Mouse (Mus musculus): ENCODE results near the gene Mpp3. TPM values are rescaled to one million over a fixed set of nuclear protein-coding genes. Genes with fewer than 3 reads are reported as not detected.

Mpp3 gene
- polyA plus RNA-seq, 1 experiment, result 2.4 TPM

DNA sequence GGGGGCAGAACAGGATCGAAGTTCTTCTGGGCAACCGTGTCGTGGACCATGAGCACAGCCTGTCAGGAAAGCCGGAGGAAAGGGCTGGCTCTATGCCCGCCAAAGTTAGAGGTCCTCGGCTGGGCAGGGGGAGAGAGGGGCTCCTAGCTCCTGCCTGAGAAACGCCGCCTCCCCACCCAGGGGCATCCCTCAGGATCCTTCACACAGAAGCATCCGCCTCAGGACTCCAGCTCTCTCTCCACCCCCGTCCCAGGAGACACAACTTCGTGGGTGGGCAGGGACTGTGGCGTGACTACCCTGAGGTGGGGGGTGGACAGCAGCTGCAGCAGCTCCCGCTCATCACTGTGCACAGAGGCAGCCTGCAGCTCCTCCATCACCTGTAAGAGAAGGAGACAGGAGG lies 4.9 kb downstream of the Mpp3 start:
- 80% methylated on average over 13 of the region's 13 CpGs for WGBS
- TF ChIP-seq CTCF (IDR thresholded peaks at IDR 0.05; ENCODE audit: insufficient read depth, low read length), result no peak
- TF ChIP-seq POLR2A (IDR thresholded peaks at IDR 0.05; ENCODE audit: borderline replicate concordance, extremely low read depth, low read depth, low read length), result no peak
- no peaks in the 10 kb centered on the region for H3K4me1 ChIP-seq (ENCODE audit: control insufficient read depth, insufficient read depth, low read length)
- no peak for DNase-seq
- H3K4me3 ChIP-seq (replicated peaks; ENCODE audit: extremely low read depth, low read depth, low read length), result no peak overlapping the region

DNA sequence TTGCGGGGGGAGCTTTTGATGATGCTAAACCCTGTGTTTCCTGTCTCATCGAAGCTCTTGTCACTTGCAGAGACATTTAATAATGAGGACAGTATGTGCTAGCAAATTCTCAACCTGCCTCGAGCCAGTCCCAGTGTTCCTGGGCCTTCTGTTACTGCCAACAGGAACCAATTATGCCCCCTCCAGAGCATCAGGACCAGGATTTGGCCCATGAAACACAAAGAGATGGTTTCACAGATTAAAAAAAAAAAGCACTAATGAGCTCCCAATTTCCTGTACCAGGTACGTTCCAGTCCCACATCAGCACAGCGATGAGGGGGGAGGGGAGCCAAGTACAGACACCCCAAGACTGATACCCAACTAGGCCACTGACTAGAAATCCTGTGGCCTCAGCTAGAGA lies 7.1 kb downstream of the Mpp3 start:
- DNase-seq, result no peak
- Histone ChIP-seq H3K4me3 (replicated peaks; ENCODE audit: extremely low read depth, low read depth, low read length) (no peak overlapping the region), H3K4me1 (ENCODE audit: control insufficient read depth, insufficient read depth, low read length) (no peaks in the 10 kb centered on the region)
- TF ChIP-seq CTCF (IDR thresholded peaks at IDR 0.05; ENCODE audit: insufficient read depth, low read length) (no peak), POLR2A (IDR thresholded peaks at IDR 0.05; ENCODE audit: borderline replicate concordance, extremely low read depth, low read depth, low read length) (no peak)
- 85% methylated on average over 5 of the region's 5 CpGs for WGBS

DNA sequence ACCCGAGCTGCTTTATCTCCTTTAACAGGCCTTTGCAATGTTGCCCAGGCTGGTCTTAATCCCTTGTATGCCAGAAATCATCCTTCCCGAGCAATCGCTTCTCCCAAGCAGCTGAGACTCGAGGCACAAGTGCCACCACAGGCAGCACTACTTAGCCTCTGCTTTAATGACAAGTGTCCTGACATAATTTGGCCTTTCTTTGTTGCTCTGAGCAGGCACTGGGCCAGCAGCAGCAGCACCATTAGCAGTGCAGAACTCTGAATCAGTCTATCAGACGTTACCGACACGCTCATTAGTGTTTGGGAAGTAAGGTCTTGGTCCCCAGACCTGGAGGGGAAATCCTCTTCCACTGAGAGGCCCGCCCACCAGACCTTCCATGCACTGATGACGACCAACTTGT lies 8.5 kb downstream of the Mpp3 start:
- no peak for TF ChIP-seq POLR2A (IDR thresholded peaks at IDR 0.05; ENCODE audit: borderline replicate concordance, extremely low read depth, low read depth, low read length)
- no peak for TF ChIP-seq CTCF (IDR thresholded peaks at IDR 0.05; ENCODE audit: insufficient read depth, low read length)
- no peak for DNase-seq
- Histone ChIP-seq H3K4me1 (ENCODE audit: control insufficient read depth, insufficient read depth, low read length) (no peaks in the 10 kb centered on the region), H3K4me3 (replicated peaks; ENCODE audit: extremely low read depth, low read depth, low read length) (no peak overlapping the region)
- 73% methylated on average over 9 of the region's 9 CpGs for WGBS

DNA sequence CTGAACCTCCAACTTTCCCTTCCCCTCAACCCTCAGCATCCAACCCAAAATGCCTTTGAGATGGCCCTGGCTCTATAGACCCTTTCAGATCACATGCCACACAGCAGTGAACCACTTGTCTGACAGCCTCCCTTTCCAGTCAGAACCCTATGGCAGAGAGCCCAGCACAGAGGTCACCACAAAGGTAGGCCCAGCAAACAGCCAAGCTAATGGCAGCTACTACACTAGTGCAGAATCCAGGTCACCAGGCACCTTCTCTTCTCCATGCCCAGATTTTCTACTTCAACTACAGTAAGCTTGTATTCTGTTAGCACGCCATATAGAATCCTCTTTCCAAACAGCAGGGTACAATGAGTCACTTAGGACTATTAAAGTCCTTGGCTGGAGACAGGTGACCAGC lies 12.1 kb downstream of the Mpp3 start:
- 92% methylated on average over 1 of the region's 1 CpGs for WGBS
- DNase-seq, result no peak
- H3K4me3 ChIP-seq (replicated peaks; ENCODE audit: extremely low read depth, low read depth, low read length), result no peak overlapping the region
- no peak for TF ChIP-seq POLR2A (IDR thresholded peaks at IDR 0.05; ENCODE audit: borderline replicate concordance, extremely low read depth, low read depth, low read length)
- TF ChIP-seq CTCF (IDR thresholded peaks at IDR 0.05; ENCODE audit: insufficient read depth, low read length), result no peak
- no peaks in the 10 kb centered on the region for H3K4me1 ChIP-seq (ENCODE audit: control insufficient read depth, insufficient read depth, low read length)

DNA sequence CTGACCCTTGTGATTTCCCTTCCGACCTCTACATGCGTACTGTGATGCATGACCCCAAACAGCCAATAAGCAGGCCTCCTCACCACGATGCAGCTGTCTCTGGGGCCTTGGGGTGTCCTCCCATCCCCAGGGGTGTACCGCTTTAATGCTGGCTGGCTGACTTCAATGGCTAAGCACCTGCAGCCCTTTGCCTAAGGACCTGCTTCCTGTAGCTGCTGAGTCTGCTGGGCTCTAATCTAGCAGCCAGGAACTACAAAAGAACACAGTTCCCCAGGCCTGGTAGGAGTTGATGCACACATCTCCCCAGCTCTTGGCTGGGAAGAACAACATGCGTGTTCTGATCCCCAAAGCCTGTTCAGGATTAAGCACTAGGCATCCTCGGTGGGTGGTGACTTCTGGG lies 12.8 kb downstream of the Mpp3 start:
- Histone ChIP-seq H3K4me3 (replicated peaks; ENCODE audit: extremely low read depth, low read depth, low read length) (no peak overlapping the region), H3K4me1 (ENCODE audit: control insufficient read depth, insufficient read depth, low read length) (no peaks in the 10 kb centered on the region)
- no peak for DNase-seq
- 76% methylated on average over 6 of the region's 6 CpGs for WGBS
- TF ChIP-seq CTCF (IDR thresholded peaks at IDR 0.05; ENCODE audit: insufficient read depth, low read length), result no peak
- TF ChIP-seq POLR2A (IDR thresholded peaks at IDR 0.05; ENCODE audit: borderline replicate concordance, extremely low read depth, low read depth, low read length), result no peak

DNA sequence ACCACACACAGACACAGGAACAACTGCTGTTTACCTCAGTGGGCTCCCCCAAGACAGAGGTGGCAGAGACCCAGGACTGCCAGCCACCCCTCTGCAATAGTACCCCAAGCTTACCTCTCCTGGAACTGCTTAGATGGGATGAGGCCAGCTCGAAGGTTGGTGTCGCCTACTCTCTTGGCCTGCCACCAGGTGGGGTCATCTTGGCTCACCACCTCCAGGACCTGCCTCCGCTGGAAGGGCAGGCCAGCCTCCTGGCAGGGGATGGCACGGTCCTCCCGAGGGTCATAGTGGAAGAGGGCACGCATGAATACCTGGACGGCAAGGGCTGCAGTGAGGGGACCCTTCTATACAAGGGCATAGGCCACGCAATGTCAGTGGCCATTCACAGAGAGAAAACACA lies 15.1 kb downstream of the Mpp3 start:
- 79% methylated on average over 8 of the region's 8 CpGs for WGBS
- Histone ChIP-seq H3K4me3 (replicated peaks; ENCODE audit: extremely low read depth, low read depth, low read length) (no peak overlapping the region), H3K4me1 (ENCODE audit: control insufficient read depth, insufficient read depth, low read length) (peaks cover 3% of the 10 kb centered on the region; the same call in 1 of the 2 replicates)
- TF ChIP-seq CTCF (IDR thresholded peaks at IDR 0.05; ENCODE audit: insufficient read depth, low read length) (no peak), POLR2A (IDR thresholded peaks at IDR 0.05; ENCODE audit: borderline replicate concordance, extremely low read depth, low read depth, low read length) (no peak)
- DNase-seq, result no peak

DNA sequence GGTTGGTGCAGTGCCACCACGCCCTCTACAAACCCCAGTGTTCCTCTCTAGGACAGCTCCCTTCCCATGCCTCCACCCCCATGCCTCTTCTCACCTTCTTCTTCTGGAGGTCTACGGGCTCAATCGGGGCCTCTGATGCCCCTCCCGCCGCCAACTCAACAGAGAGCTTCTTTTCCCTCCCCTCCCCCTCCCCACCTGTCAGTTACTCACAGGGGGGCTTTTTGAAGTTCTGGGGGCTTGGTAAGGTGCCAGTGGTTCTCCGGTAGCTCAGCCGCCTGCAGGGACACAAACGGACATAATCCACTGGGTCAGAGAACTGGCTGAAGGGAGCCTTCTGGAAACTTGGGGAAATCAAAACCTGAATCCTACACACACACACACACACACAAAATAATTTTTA lies 16.8 kb downstream of the Mpp3 start:
- no peak for DNase-seq
- no peak for TF ChIP-seq POLR2A (IDR thresholded peaks at IDR 0.05; ENCODE audit: borderline replicate concordance, extremely low read depth, low read depth, low read length)
- no peak for TF ChIP-seq CTCF (IDR thresholded peaks at IDR 0.05; ENCODE audit: insufficient read depth, low read length)
- H3K4me1 ChIP-seq (ENCODE audit: control insufficient read depth, insufficient read depth, low read length), result peaks cover 3% of the 10 kb centered on the region; the same call in 1 of the 2 replicates
- H3K4me3 ChIP-seq (replicated peaks; ENCODE audit: extremely low read depth, low read depth, low read length), result no peak overlapping the region
- WGBS, result 84% methylated on average over 8 of the region's 8 CpGs

DNA sequence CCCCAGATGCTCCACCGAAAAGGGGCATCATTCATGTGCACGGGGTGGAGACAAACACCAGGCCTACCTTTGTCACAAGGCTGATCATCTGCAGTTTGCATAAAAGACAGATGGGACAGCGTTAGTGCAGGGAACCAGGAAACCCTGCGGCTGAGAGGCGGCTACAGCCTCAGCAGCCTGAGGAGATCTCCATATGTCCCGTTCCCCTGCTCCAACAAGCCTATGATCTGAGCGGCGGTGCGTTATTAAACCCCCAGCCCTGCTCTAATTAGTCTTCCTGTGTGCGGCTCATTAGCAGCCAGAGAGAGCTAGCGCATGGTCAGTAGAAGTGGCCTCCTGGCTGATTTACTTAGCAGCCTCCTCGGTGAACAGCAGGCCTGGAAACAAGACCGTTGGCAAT lies 18.1 kb downstream of the Mpp3 start:
- DNase-seq, result no peak
- TF ChIP-seq POLR2A (IDR thresholded peaks at IDR 0.05; ENCODE audit: borderline replicate concordance, extremely low read depth, low read depth, low read length) (no peak), CTCF (IDR thresholded peaks at IDR 0.05; ENCODE audit: insufficient read depth, low read length) (no peak)
- WGBS, result 90% methylated on average over 13 of the region's 13 CpGs
- no peak overlapping the region for H3K4me3 ChIP-seq (replicated peaks; ENCODE audit: extremely low read depth, low read depth, low read length)
- H3K4me1 ChIP-seq (ENCODE audit: control insufficient read depth, insufficient read depth, low read length), result peaks cover 3% of the 10 kb centered on the region; the same call in 1 of the 2 replicates

DNA sequence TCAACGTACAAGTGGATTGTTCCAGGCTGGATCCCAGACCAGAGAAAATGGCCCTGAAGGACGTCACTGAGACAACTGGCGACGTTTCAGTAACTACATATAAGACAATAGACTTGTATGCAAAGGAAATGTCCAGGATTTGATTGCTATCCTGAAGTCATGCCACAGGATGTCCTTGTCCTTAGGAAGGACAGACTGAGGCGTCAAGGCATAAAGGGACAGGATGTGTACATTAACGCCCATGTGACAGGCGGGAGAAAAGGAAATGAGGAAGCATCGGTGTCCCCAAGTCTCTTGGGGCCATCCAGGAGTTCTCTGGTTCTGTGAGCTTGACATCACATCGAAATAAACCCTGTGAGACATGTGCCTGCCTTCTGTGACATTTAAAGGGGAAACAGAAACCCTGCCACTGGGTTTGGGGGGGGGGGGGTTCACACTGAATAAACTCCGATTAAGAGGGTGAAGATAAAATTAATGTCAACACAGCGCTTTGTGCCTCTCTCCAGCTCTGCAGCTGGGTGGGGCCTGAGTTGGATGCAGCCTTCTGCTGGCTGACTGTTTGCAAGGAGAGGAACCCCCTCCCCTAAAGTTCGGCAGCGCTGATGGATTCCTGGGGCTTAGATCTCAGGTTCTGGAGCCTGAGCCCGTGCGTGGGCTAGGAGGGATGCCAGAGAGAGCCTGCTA lies 19.2 kb downstream of the Mpp3 start:
- TF ChIP-seq POLR2A (IDR thresholded peaks at IDR 0.05; ENCODE audit: borderline replicate concordance, extremely low read depth, low read depth, low read length) (no peak), CTCF (IDR thresholded peaks at IDR 0.05; ENCODE audit: insufficient read depth, low read length) (no peak)
- WGBS, result 44% methylated on average over 15 of the region's 15 CpGs
- no peak for DNase-seq
- Histone ChIP-seq H3K4me3 (replicated peaks; ENCODE audit: extremely low read depth, low read depth, low read length) (no peak overlapping the region), H3K4me1 (ENCODE audit: control insufficient read depth, insufficient read depth, low read length) (peaks cover 3% of the 10 kb centered on the region; the same call in 1 of the 2 replicates)

DNA sequence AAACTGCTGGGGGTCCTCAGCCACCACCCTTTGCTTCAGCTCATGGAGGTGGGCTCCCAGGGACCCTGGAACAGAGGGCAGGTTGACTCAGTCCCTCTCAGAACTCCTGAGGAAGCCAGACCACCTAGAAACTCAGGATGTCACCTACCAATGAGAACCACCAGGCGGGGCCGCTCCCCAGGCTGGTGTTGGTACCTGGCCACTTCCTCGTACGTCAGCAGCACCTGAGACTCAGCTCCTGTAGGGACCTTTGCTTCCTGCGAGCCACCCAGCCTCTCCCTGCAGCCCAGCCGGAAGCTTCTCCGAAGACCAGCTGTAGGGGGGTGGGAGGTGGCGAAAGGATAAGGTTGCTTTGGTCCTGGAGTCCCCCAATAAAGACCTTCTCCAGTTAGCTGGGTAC lies 19.9 kb downstream of the Mpp3 start:
- no peak overlapping the region for H3K4me3 ChIP-seq (replicated peaks; ENCODE audit: extremely low read depth, low read depth, low read length)
- TF ChIP-seq POLR2A (IDR thresholded peaks at IDR 0.05; ENCODE audit: borderline replicate concordance, extremely low read depth, low read depth, low read length) (no peak), CTCF (IDR thresholded peaks at IDR 0.05; ENCODE audit: insufficient read depth, low read length) (no peak)
- WGBS, result 84% methylated on average over 8 of the region's 8 CpGs
- H3K4me1 ChIP-seq (ENCODE audit: control insufficient read depth, insufficient read depth, low read length), result peaks cover 3% of the 10 kb centered on the region; the same call in 1 of the 2 replicates
- DNase-seq, result no peak
